Mouse (Mus musculus): ENCODE results near the gene Mafk.

GRCm38 (mm10) chr5:139803601-139804102, 12.3 kb downstream of the Mafk start:
- TF ChIP-seq CTCF (IDR thresholded peaks at IDR 0.05; ENCODE audit: low read depth) (peak; percentile 62; the same call in 1 of the 2 replicates), EP300 (optimal IDR thresholded peaks at IDR 0.05) (no peak)

Measured in stomach, postnatal 0 days (tissue).